Mouse (Mus musculus) lung, adult 2 months (tissue): Measurements from ENCODE around the gene Fbxw8.

ENCODE experiments used
- CTCF ChIP-seq: fragments of 200-500 bp; IDR thresholded peaks from 2 replicates; pipeline ENCODE4 v1.5.1; 2011; ENCODE audit warnings: mild to moderate bottlenecking, low read length, control low read depth; ENCODE audit not compliant: insufficient read depth
- POLR2A ChIP-seq: fragments of 200-500 bp; IDR thresholded peaks from 2 replicates; pipeline ENCODE4 v1.6.1; 2011; ENCODE audit warnings: low read depth, mild to moderate bottlenecking, control low read depth, low read length, borderline replicate concordance; ENCODE audit errors: extremely low read depth

DNA sequence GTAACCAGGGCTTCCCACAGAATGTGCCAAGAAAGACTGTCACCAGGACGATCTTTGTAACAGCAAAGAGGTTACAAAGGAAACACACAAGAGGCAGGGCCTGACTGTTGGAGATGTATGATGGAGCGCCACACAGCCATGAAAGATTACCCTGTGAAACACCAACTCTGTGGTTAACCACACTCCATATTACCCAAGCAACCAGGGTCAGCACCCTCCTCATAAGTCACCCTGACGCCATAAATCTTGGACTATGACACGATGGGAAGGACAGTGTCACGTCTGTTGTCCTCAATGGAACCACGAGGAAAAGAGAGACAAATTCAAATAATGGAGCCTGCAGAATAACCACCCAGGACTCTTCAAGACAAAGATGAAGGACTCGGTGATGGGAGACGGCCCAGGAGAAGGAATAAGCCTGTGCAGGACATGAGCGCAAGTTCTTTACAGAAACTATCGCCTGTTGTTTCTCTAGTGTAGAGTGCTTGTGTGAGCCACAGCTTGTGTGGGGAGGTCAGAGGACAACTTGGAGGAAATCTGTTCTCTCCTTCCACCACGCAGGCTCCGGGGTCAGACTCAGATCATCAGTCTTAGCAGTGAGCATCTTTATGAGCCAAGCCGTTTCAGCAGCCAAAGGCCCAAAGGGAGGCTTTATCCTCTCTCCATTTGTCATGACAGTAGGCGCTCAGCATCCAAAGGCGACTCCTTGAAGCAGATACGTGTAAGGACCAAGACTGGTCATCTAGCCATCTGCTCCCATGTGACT, 49.6 kb upstream of the Fbxw8 start:
- TF ChIP-seq CTCF (no peak), POLR2A (no peak)
